Mouse (Mus musculus): ENCODE data around the gene Gdpd3.

DNA sequence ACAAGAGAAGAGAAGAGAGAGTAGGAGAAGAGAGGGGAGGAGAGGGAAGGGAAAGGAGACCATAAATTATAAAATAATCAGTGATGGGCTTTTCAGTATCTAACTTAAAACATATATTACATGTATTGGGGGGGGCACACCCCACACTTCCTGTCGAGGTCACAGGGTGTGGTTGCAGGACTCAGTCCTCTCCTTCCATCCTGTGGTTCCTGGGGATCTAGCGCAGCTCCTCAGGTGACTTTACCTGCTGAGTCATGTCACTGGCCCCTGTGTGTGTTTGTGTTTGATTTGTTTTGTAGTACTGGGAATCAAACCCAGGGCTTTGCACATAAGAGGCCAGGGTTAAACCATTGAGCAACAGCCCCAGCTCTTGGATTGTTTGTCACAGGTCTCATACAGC, 8.3 kb downstream of the Gdpd3 start:
- TF ChIP-seq POLR2A (IDR thresholded peaks at IDR 0.05; ENCODE audit: borderline replicate concordance, extremely low read depth, low read depth, low read length) (no peak), CTCF (IDR thresholded peaks at IDR 0.05; ENCODE audit: insufficient read depth, low read length) (no peak)

Measured in lung, adult 2 months (tissue).